Mouse (Mus musculus) hindbrain, embryonic 15.5 days (tissue): ENCODE measurements at regions not wholly inside any gene's neighbourhood (a gene's known extent, or its start where the extent isn't known, plus 50 kb on each side); places are given as distances from the start of the nearest gene placed in this dataset.

Experiments
- ATAC-seq: fragments of 200-750 bp; cut with Nextera tagmentation; 2 replicates; pipeline ENCODE4 v1.8.0; 2017; ENCODE audit warnings: low read depth, moderate number of reproducible peaks, moderate TSS enrichment; ENCODE audit not compliant: low FRiP score
- H3K27ac ChIP-seq: fragments of 300-500 bp; sonication (generic); replicated peaks from 2 replicates; pipeline ENCODE4 v1.5.1; 2015; ENCODE audit warnings: mild to moderate bottlenecking, inconsistent platforms
- H3K27me3 ChIP-seq: fragments of 300-500 bp; sonication (generic); 2 replicates; pipeline ENCODE4 v1.6.1; 2015; ENCODE audit warnings: control low read depth, inconsistent platforms
- H3K36me3 ChIP-seq: fragments of 300-500 bp; sonication (generic); 2 replicates; pipeline ENCODE4 v1.6.1; 2015; ENCODE audit warnings: control low read depth, inconsistent platforms
- H3K4me1 ChIP-seq: fragments of 300-500 bp; sonication (generic); replicated peaks from 2 replicates; pipeline ENCODE4 v1.6.1; 2015; ENCODE audit warnings: control low read depth, inconsistent platforms
- H3K4me2 ChIP-seq: fragments of 300-500 bp; sonication (generic); 2 replicates; pipeline ENCODE4 v1.6.1; 2015; ENCODE audit warnings: moderate library complexity, mild to moderate bottlenecking, inconsistent platforms
- H3K4me3 ChIP-seq: fragments of 300-500 bp; sonication (generic); 2 replicates; pipeline ENCODE4 v1.5.1; 2015; ENCODE audit warnings: mild to moderate bottlenecking, inconsistent platforms
- H3K9ac ChIP-seq: fragments of 300-500 bp; sonication (generic); 2 replicates; pipeline ENCODE4 v1.6.1; 2015; ENCODE audit warnings: inconsistent platforms
- H3K9me3 ChIP-seq: fragments of 300-500 bp; sonication (generic); 2 replicates; pipeline ENCODE4 v1.6.1; 2016; ENCODE audit warnings: control low read depth, inconsistent platforms
- WGBS: fragments of 180-500 bp; shearing (Covaris S2); methylation state at CpG from one replicate; pipeline ENCODE4 v1.1.7; 2015; 5-methylcytosine and 5-hydroxymethylcytosine counted together

GRCm38 (mm10) chr10:98837289-98838181, 76.7 kb upstream of the Atp2b1 start:
- Histone ChIP-seq H3K4me2 (no peak overlapping the region), H3K27ac (no peak overlapping the region), H3K27me3 (no peaks in the 10 kb centered on the region), H3K9me3 (no peaks in the 10 kb centered on the region), H3K9ac (no peak overlapping the region), H3K4me1 (no peaks in the 10 kb centered on the region), H3K4me3 (no peak overlapping the region), H3K36me3 (no peaks in the 10 kb centered on the region)
- WGBS, result 72% methylated on average over 16 of the region's 16 CpGs
- no peak for ATAC-seq

GRCm38 (mm10) chr10:98838926-98839679, 75.1 kb upstream of the Atp2b1 start:
- Histone ChIP-seq H3K4me3 (no peak overlapping the region), H3K36me3 (no peaks in the 10 kb centered on the region), H3K27ac (no peak overlapping the region), H3K4me1 (no peaks in the 10 kb centered on the region), H3K27me3 (no peaks in the 10 kb centered on the region), H3K4me2 (no peak overlapping the region), H3K9me3 (peaks cover 6% of the 10 kb centered on the region; the same call in 1 of the 2 replicates), H3K9ac (no peak overlapping the region)
- 92% methylated on average over 8 of the region's 8 CpGs for WGBS
- ATAC-seq, result no peak

- whole genome bisulfite sequencing, result 96% methylated on average over 11 of the region's 11 CpGs
- H3K27me3 ChIP-seq, result no peaks in the 10 kb centered on the region
- H3K4me1 ChIP-seq, result no peaks in the 10 kb centered on the region
- H3K36me3 ChIP-seq, result no peaks in the 10 kb centered on the region
- no peak overlapping the region for H3K4me2 ChIP-seq
- H3K27ac ChIP-seq, result no peak overlapping the region
- peaks cover 6% of the 10 kb centered on the region for H3K9me3 ChIP-seq
- no peak overlapping the region for H3K4me3 ChIP-seq
- no peak overlapping the region for H3K9ac ChIP-seq
- ATAC-seq, result no peak
Measured at GRCm38 (mm10) chr10:98839963-98840362, 74.2 kb upstream of the Atp2b1 start.

GRCm38 (mm10) chr10:98840411-98840810, 73.8 kb upstream of the Atp2b1 start:
- no peak for ATAC-seq
- no peaks in the 10 kb centered on the region for H3K36me3 ChIP-seq
- no peak overlapping the region for H3K9ac ChIP-seq
- no peaks in the 10 kb centered on the region for H3K4me1 ChIP-seq
- H3K9me3 ChIP-seq, result peaks cover 6% of the 10 kb centered on the region
- H3K4me3 ChIP-seq, result no peak overlapping the region
- H3K27me3 ChIP-seq, result no peaks in the 10 kb centered on the region
- WGBS, result 94% methylated on average over 8 of the region's 8 CpGs
- no peak overlapping the region for H3K27ac ChIP-seq
- no peak overlapping the region for H3K4me2 ChIP-seq

GRCm38 (mm10) chr10:98840957-98841831, 73.0 kb upstream of the Atp2b1 start:
- H3K9me3 ChIP-seq, result peaks cover 6% of the 10 kb centered on the region
- WGBS, result 90% methylated on average over 13 of the region's 13 CpGs

GRCm38 (mm10) chr10:98841860-98842259, 72.3 kb upstream of the Atp2b1 start:
- Histone ChIP-seq H3K27ac (no peak overlapping the region), H3K4me3 (no peak overlapping the region), H3K27me3 (no peaks in the 10 kb centered on the region), H3K9me3 (peaks cover 6% of the 10 kb centered on the region), H3K4me2 (no peak overlapping the region), H3K4me1 (no peaks in the 10 kb centered on the region), H3K9ac (no peak overlapping the region), H3K36me3 (no peaks in the 10 kb centered on the region)
- WGBS, result 89% methylated on average over 3 of the region's 3 CpGs
- ATAC-seq, result no peak

More at GRCm38 (mm10) chr10:98840957-98841831, 73.0 kb upstream of the Atp2b1 start:
- no peak overlapping the region for H3K9ac ChIP-seq
- H3K4me3 ChIP-seq, result no peak overlapping the region
- no peak for ATAC-seq
- no peaks in the 10 kb centered on the region for H3K4me1 ChIP-seq
- no peaks in the 10 kb centered on the region for H3K27me3 ChIP-seq
- no peak overlapping the region for H3K27ac ChIP-seq
- no peak overlapping the region for H3K4me2 ChIP-seq
- H3K36me3 ChIP-seq, result no peaks in the 10 kb centered on the region

- ATAC-seq, result no peak
- Histone ChIP-seq H3K27me3 (no peaks in the 10 kb centered on the region), H3K9ac (no peak overlapping the region), H3K4me2 (no peak overlapping the region), H3K36me3 (no peaks in the 10 kb centered on the region), H3K27ac (no peak overlapping the region), H3K4me1 (no peaks in the 10 kb centered on the region), H3K4me3 (no peak overlapping the region), H3K9me3 (peaks cover 6% of the 10 kb centered on the region)
- WGBS, result 98% methylated on average over 1 of the region's 1 CpGs
Measured at GRCm38 (mm10) chr10:98842721-98843120, 71.5 kb upstream of the Atp2b1 start.

GRCm38 (mm10) chr10:98849851-98850250, 64.4 kb upstream of the Atp2b1 start:
- no peak overlapping the region for H3K4me3 ChIP-seq
- no peaks in the 10 kb centered on the region for H3K4me1 ChIP-seq
- no peak for ATAC-seq
- no peak overlapping the region for H3K27ac ChIP-seq
- no peak overlapping the region for H3K9ac ChIP-seq
- 95% methylated on average over 3 of the region's 3 CpGs for WGBS
- no peaks in the 10 kb centered on the region; the same call in 1 of the 2 replicates for H3K9me3 ChIP-seq
- no peak overlapping the region for H3K4me2 ChIP-seq
- H3K27me3 ChIP-seq, result no peaks in the 10 kb centered on the region
- H3K36me3 ChIP-seq, result no peaks in the 10 kb centered on the region

GRCm38 (mm10) chr10:98857395-98857794, 56.8 kb upstream of the Atp2b1 start:
- Histone ChIP-seq H3K4me1 (no peaks in the 10 kb centered on the region), H3K36me3 (no peaks in the 10 kb centered on the region), H3K9me3 (no peaks in the 10 kb centered on the region), H3K4me3 (no peak overlapping the region), H3K27ac (no peak overlapping the region), H3K4me2 (no peak overlapping the region), H3K27me3 (no peaks in the 10 kb centered on the region), H3K9ac (no peak overlapping the region)
- WGBS, result 50% methylated on average over 3 of the region's 3 CpGs
- no peak for ATAC-seq

GRCm38 (mm10) chr10:98861521-98861920, 52.7 kb upstream of the Atp2b1 start:
- WGBS, result 89% methylated on average over 10 of the region's 10 CpGs
- H3K36me3 ChIP-seq, result no peaks in the 10 kb centered on the region
- ATAC-seq, result no peak

GRCm38 (mm10) chr10:98862712-98863111, 51.5 kb upstream of the Atp2b1 start:
- H3K4me1 ChIP-seq, result no peaks in the 10 kb centered on the region
- no peaks in the 10 kb centered on the region for H3K9me3 ChIP-seq
- H3K4me3 ChIP-seq, result no peak overlapping the region
- no peak overlapping the region for H3K9ac ChIP-seq
- H3K27me3 ChIP-seq, result no peaks in the 10 kb centered on the region
- H3K4me2 ChIP-seq, result no peak overlapping the region
- no peak for ATAC-seq
- no peak overlapping the region for H3K27ac ChIP-seq
- H3K36me3 ChIP-seq, result no peaks in the 10 kb centered on the region
- WGBS, result 83% methylated on average over 4 of the region's 4 CpGs

More at GRCm38 (mm10) chr10:98861521-98861920, 52.7 kb upstream of the Atp2b1 start:
- no peak overlapping the region for H3K4me2 ChIP-seq
- no peaks in the 10 kb centered on the region for H3K9me3 ChIP-seq
- no peak overlapping the region for H3K9ac ChIP-seq
- H3K27ac ChIP-seq, result no peak overlapping the region
- no peaks in the 10 kb centered on the region for H3K27me3 ChIP-seq
- H3K4me3 ChIP-seq, result no peak overlapping the region
- H3K4me1 ChIP-seq, result no peaks in the 10 kb centered on the region
